Mouse (Mus musculus) brain, embryonic 14.5 days (tissue): ENCODE data around the gene Tgfbr3.

Experiments
- CTCF ChIP-seq: fragments of 200-500 bp; IDR thresholded peaks from 2 replicates; pipeline ENCODE4 v1.5.1; 2012; ENCODE audit warnings: inconsistent platforms, mild to moderate bottlenecking, moderate library complexity, borderline replicate concordance; ENCODE audit not compliant: insufficient read depth, insufficient read length; ENCODE audit errors: extremely low read depth
- POLR2A ChIP-seq: fragments of 200-500 bp; IDR thresholded peaks from 2 replicates; pipeline ENCODE4 v1.6.1; 2012; ENCODE audit warnings: mild to moderate bottlenecking, inconsistent platforms, borderline replicate concordance; ENCODE audit not compliant: poor library complexity, insufficient read depth, insufficient read length, severe bottlenecking; ENCODE audit errors: extremely low read depth

DNA sequence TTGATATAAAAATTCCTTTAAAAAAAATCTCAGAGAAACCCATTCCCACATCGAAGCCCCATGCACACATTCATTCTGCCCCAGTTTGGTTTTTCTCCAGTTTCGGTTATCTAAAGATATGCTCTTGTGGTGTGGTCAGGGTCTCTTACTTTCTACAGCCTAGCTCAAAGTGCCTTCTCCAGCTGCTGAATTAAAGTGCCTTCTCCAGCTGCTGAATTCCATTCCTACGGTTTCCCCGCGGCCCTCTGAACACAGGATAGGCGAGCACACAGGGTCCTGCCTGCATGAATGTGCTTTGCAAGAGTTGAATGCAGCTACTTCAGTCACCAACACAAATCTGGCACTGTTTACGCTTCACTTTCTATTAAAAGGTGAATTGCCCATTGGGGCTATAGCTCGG, 557 bp upstream of the Tgfbr3 start:
- no peak for TF ChIP-seq CTCF
- no peak for TF ChIP-seq POLR2A
